Mouse (Mus musculus) CD8-positive naive resting alpha-beta T cell, adult 57 days (primary cell): ENCODE results near the gene Hacl1. TPM values are rescaled to one million over a fixed set of nuclear protein-coding genes. Genes with fewer than 3 reads are reported as not detected.

Experiments
- total RNA-seq: library from RNA; stranded (reverse); gene quantifications from one replicate; pipeline ENCODE4 v1.2.4, GENCODE M21; 2023

Hacl1 gene
- 9.0 TPM for total RNA-seq

GRCm38 (mm10) chr14:31640890-31641505, at the start of gene Hacl1, which contains the start of gene Btd:
TSS of gene Hacl1 (minus strand) at chr14:31641286.
TSS of gene Btd (plus strand) at chr14:31641028.

GRCm38 (mm10) chr14:31640346-31640889, 668 bp downstream of the Hacl1 start, which contains the start of gene Gm49387:
TSS of gene Gm49387 (minus strand) at chr14:31640878.

GRCm38 (mm10) chr14:31591243-31591642, 49.8 kb downstream of the Hacl1 start, which contains the start of gene Colq:
TSS of gene Colq (minus strand) at chr14:31591343.

Other genes with a start within 250 kb of the Hacl1 start
- gene Sh3bp5, start 205.2 kb downstream of the Hacl1 start, total RNA-seq = 103 TPM
- 42.9 TPM for gene Eaf1, start 146.9 kb downstream of the Hacl1 start, total RNA-seq
- 33.3 TPM for gene Mettl6, start 146.2 kb downstream of the Hacl1 start, total RNA-seq
- 0.77 TPM for gene Colq, start 49.9 kb downstream of the Hacl1 start, total RNA-seq
- gene Gm49387, start 408 bp downstream of the Hacl1 start, total RNA-seq = not detected
- 7.8 TPM for gene Btd, start 258 bp downstream of the Hacl1 start, total RNA-seq
- 26.1 TPM for gene Ankrd28, start 189.4 kb upstream of the Hacl1 start, total RNA-seq